8 mouse cellular contexts compared by ENCODE assay signal in the genomic region with DNA sequence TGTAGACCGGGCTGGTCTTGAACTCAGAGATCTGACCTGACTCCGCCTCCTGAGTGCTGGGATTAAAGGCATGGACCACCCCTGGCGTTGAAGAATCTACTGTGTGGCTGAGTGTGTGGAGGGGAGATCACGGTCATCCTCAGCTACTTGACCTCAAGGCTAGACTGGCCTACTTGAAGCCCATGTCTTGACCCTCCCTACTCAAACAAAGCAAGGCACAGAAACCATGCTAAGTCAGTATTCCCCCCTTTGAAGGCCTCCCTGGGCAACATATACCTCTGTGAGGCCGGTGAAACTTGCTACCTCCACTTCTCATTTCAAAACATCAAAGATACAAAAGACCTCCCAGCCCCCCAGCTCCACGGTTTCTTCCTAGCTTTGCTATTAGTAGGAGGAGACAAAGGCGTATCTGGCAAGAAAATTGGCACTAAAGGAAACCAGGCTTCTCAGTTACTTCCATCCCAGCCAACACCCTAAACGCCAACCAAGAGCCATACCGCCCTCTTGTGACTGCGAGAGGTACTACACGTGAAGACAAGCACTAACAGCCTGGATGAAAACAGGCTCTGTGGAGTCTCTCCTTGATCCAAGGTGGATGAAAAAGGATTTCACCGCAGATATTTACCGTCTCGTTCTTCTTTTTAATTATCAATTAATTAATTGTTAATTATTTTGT. TPM values are rescaled to one million over a fixed set of nuclear protein-coding genes. Genes with fewer than 3 reads are reported as not detected.
DNase-seq lines count a peak whose midpoint lies in the region; ATAC-seq lines count a peak whose summit lies in the region.

No protein-coding gene starts in this region.

- 34% methylated on average over 14 of the region's 14 CpGs for WGBS in hindbrain, embryonic 10.5 days
- WGBS in hindbrain, embryonic 13.5 days, result 37% methylated on average over 14 of the region's 14 CpGs
- 30% methylated on average over 14 of the region's 14 CpGs for WGBS in intestine, embryonic 16.5 days

- H3K4me1 ChIP-seq in hindbrain, embryonic 10.5 days (replicated peaks), result no peaks in the 10 kb centered on the region
- no peaks in the 10 kb centered on the region for H3K4me1 ChIP-seq in hindbrain, embryonic 13.5 days (replicated peaks)
- no peaks in the 10 kb centered on the region for H3K4me1 ChIP-seq in intestine, embryonic 16.5 days (ENCODE audit: control insufficient read depth, insufficient read depth, low read length)

- H3K9me3 ChIP-seq in hindbrain, embryonic 10.5 days, result no peaks in the 10 kb centered on the region
- H3K9me3 ChIP-seq in hindbrain, embryonic 13.5 days, result no peaks in the 10 kb centered on the region
- no peaks in the 10 kb centered on the region for H3K9me3 ChIP-seq in intestine, embryonic 16.5 days (ENCODE audit: control insufficient read depth, low read length)

- no peaks in the 10 kb centered on the region for H3K36me3 ChIP-seq in hindbrain, embryonic 10.5 days
- H3K36me3 ChIP-seq in hindbrain, embryonic 13.5 days, result no peaks in the 10 kb centered on the region
- H3K36me3 ChIP-seq in intestine, embryonic 16.5 days (ENCODE audit: control insufficient read depth, insufficient read depth, low read length), result no peaks in the 10 kb centered on the region

- H3K4me2 ChIP-seq in hindbrain, embryonic 13.5 days, result no peak overlapping the region
- no peak overlapping the region for H3K4me2 ChIP-seq in intestine, embryonic 16.5 days (ENCODE audit: low read depth, low read length)

- H3K27ac ChIP-seq in hindbrain, embryonic 10.5 days, result no peak overlapping the region
- no peak overlapping the region for H3K27ac ChIP-seq in hindbrain, embryonic 13.5 days
- H3K27ac ChIP-seq in intestine, embryonic 16.5 days (ENCODE audit: low read length), result no peak overlapping the region

- H3K9ac ChIP-seq in hindbrain, embryonic 13.5 days, result no peak overlapping the region
- no peak overlapping the region for H3K9ac ChIP-seq in intestine, embryonic 16.5 days (ENCODE audit: low read depth, low read length)

- H3K27me3 ChIP-seq in hindbrain, embryonic 10.5 days (ENCODE audit: insufficient read depth, poor library complexity, severe bottlenecking), result no peaks in the 10 kb centered on the region
- H3K27me3 ChIP-seq in hindbrain, embryonic 13.5 days, result 0 out of 2 replicates have a peak, but pooled peaks cover 5% of the 10 kb centered on the region
- H3K27me3 ChIP-seq in intestine, embryonic 16.5 days (replicated peaks; ENCODE audit: control insufficient read depth, insufficient read depth, low read length), result no peaks in the 10 kb centered on the region

- no peak for ATAC-seq in hindbrain, embryonic 13.5 days (ENCODE audit: low FRiP score)
- ATAC-seq in intestine, embryonic 16.5 days, result peak; percentile 68; the same call in 1 of the 2 replicates

- intact Hi-C loops in left cerebral cortex, postnatal 14 days (cut with DNase I), result no loop called here

- H3K4me3 ChIP-seq in hindbrain, embryonic 10.5 days, result no peak overlapping the region
- H3K4me3 ChIP-seq in hindbrain, embryonic 13.5 days, result no peak overlapping the region
- H3K4me3 ChIP-seq in intestine, embryonic 16.5 days (ENCODE audit: low read length), result no peak overlapping the region

- DNase-seq in hindbrain, embryonic 10.5 days (ENCODE audit: low spot score), result peak; percentile 88
- DNase-seq in cerebellum, postnatal 10 days, result peak; percentile 92 to 94
- DNase-seq in frontal cortex, postnatal 25 days (ENCODE audit: low spot score in 2 of 2), result peak; percentile 89 to 93
- peak; percentile 92 to 93 for DNase-seq in left cerebral cortex, postnatal 14 days (ENCODE audit: low spot score in 2 of 2)
- peak; percentile 57 to 76 for DNase-seq in monocyte, adult 2 months (ENCODE audit: low read depth in 1 of 2, low spot score in 2 of 2)
- peak; percentile 68 to 77 for DNase-seq in spleen, postnatal 36 days (ENCODE audit: low spot score in 2 of 2)

RNA-seq across cellular contexts. Expression of a gene that starts 39.9 kb away (rescaled TPM):
- polyA plus RNA-seq in hindbrain, embryonic 10.5 days (2016; fragmentation: Nextera tagmentation; extraction: Ambion mirVana), result 93.1 and 118 TPM in 2 replicates
- polyA plus RNA-seq in hindbrain, embryonic 13.5 days (2015; fragmentation: Nextera tagmentation; extraction: Ambion mirVana), result 92.0 and 95.9 TPM in 2 replicates
- 69.7 and 71.3 TPM in 2 replicates for polyA plus RNA-seq in intestine, embryonic 16.5 days (2015; fragmentation: Nextera tagmentation; extraction: Ambion mirVana)
- 10 to 100 TPM; 67.1 to 70.3 TPM for total RNA-seq in left cerebral cortex, postnatal 14 days (2021)

RNA-seq across cellular contexts. Expression of a gene that starts 44.4 kb away (rescaled TPM):
- 9.7 and 9.9 TPM in 2 replicates for polyA plus RNA-seq in hindbrain, embryonic 10.5 days (2016; fragmentation: Nextera tagmentation; extraction: Ambion mirVana)
- 8.4 and 9.9 TPM in 2 replicates for polyA plus RNA-seq in hindbrain, embryonic 13.5 days (2015; fragmentation: Nextera tagmentation; extraction: Ambion mirVana)
- polyA plus RNA-seq in intestine, embryonic 16.5 days (2015; fragmentation: Nextera tagmentation; extraction: Ambion mirVana), result 0.98 and 2.6 TPM in 2 replicates
- 10 to 100 TPM; 27.6 to 30.0 TPM for total RNA-seq in left cerebral cortex, postnatal 14 days (2021)
